Mouse (Mus musculus) limb, embryonic 14.5 days (tissue): ENCODE measurements at regions not wholly inside any gene's neighbourhood (a gene's known extent, or its start where the extent isn't known, plus 50 kb on each side); places are given as distances from the start of the nearest gene placed in this dataset.
"Not testable (repeated sequence)": the region's sequence is repeated elsewhere in the genome, so short reads cannot be mapped to it uniquely, and the experiment has no call there.

ENCODE experiments used
- ATAC-seq: fragments of 200-750 bp; cut with Nextera tagmentation; 2 replicates; pipeline ENCODE4 v1.8.0; 2017; ENCODE audit warnings: low read depth, moderate number of reproducible peaks, moderate TSS enrichment; ENCODE audit not compliant: low FRiP score
- DNase-seq: peaks from one replicate; pipeline ENCODE4 v3.0.0-alpha.2; 2015; ENCODE audit warnings: low spot score
- H3K27ac ChIP-seq: fragments of 300-500 bp; sonication (generic); replicated peaks from 2 replicates; pipeline ENCODE4 v1.5.1; 2014; ENCODE audit warnings: low read depth, mild to moderate bottlenecking, low read length, moderate library complexity, mixed read lengths
- H3K27me3 ChIP-seq: fragments of 300-500 bp; sonication (generic); 2 replicates; pipeline ENCODE4 v1.6.1; 2014; ENCODE audit warnings: low read length, mixed read lengths; ENCODE audit not compliant: control insufficient read depth, insufficient read depth
- H3K36me3 ChIP-seq: fragments of 300-500 bp; sonication (generic); 2 replicates; pipeline ENCODE4 v1.6.1; 2014; ENCODE audit warnings: mild to moderate bottlenecking, low read length, moderate library complexity, mixed read lengths; ENCODE audit not compliant: control insufficient read depth, insufficient read depth
- H3K4me1 ChIP-seq: fragments of 300-500 bp; sonication (generic); 2 replicates; pipeline ENCODE4 v1.6.1; 2014; ENCODE audit warnings: antibody characterized with exemption, low read length, mixed read lengths; ENCODE audit not compliant: control insufficient read depth, insufficient read depth
- H3K4me2 ChIP-seq: fragments of 300-500 bp; sonication (generic); replicated peaks from 2 replicates; pipeline ENCODE4 v1.6.1; 2014; ENCODE audit warnings: low read depth, mild to moderate bottlenecking, low read length, moderate library complexity; ENCODE audit not compliant: severe bottlenecking
- H3K4me3 ChIP-seq: fragments of 300-500 bp; sonication (generic); replicated peaks from 2 replicates; pipeline ENCODE4 v1.5.1; 2014; ENCODE audit warnings: low read length
- H3K9ac ChIP-seq: fragments of 300-500 bp; sonication (generic); 2 replicates; pipeline ENCODE4 v1.6.1; 2014; ENCODE audit warnings: mild to moderate bottlenecking, low read depth, low read length, moderate library complexity; ENCODE audit not compliant: severe bottlenecking
- H3K9me3 ChIP-seq: fragments of 300-500 bp; sonication (generic); 2 replicates; pipeline ENCODE4 v1.6.1; 2016; ENCODE audit warnings: low read length; ENCODE audit not compliant: control insufficient read depth
- POLR2A ChIP-seq: fragments of 200-500 bp; IDR thresholded peaks from 2 replicates; pipeline ENCODE4 v1.8.0; 2012; ENCODE audit warnings: inconsistent platforms, mild to moderate bottlenecking, moderate library complexity, borderline replicate concordance; ENCODE audit not compliant: insufficient read depth, insufficient read length; ENCODE audit errors: extremely low read depth
- WGBS: fragments of 180-500 bp; shearing (Covaris S2); extraction: QIAGEN DNeasy Blood & Tissue Kit; methylation state at CpG from one replicate; pipeline ENCODE4 v1.1.7; 2014; 5-methylcytosine and 5-hydroxymethylcytosine counted together

DNA sequence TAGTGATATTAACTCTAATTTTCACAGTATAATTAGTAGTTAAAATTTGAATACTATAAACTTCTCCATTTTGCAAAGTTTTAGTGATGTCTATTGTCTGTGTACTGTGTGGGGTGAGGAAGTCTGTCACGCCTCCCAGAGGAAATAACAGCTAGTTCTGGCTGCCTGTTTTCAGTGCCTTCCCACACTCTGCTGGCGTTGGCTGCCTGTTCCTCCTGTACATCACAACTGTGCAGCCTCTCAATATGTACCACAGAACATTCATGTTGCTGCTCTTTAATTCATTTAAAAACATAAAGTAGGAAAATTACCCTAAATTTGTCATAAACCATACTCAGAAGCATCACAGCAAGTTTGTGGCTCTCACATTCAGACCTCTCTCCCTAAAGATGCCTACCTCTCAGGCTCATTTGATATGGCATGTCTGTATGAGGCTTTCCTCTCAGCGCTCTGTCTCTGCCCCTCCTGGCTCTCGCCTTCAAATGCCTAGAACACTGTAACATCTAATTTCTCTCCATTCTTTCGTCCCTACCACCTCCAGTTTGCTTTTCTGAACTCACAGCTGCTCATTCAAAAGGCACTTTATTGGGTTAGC is 239.7 kb upstream of the Zic4 start:
- no peak overlapping the region for H3K4me3 ChIP-seq
- H3K4me2 ChIP-seq: no peak overlapping the region
- no peak overlapping the region for H3K9ac ChIP-seq
- H3K4me1 ChIP-seq: no peaks in the 10 kb centered on the region
- no peaks in the 10 kb centered on the region for H3K36me3 ChIP-seq
- no peaks in the 10 kb centered on the region for H3K27me3 ChIP-seq
- no peak for TF ChIP-seq POLR2A
- DNase-seq (no peak), ATAC-seq (no peak)
- no peak overlapping the region for H3K27ac ChIP-seq
- no peaks in the 10 kb centered on the region for H3K9me3 ChIP-seq
- 78% methylated on average over 5 of the region's 5 CpGs for WGBS

GRCm38 (mm10) chr9:91123208-91123607 is 239.0 kb upstream of the Zic4 start:
- Histone ChIP-seq H3K4me1 (no peaks in the 10 kb centered on the region), H3K4me2 (no peak overlapping the region), H3K9ac (no peak overlapping the region), H3K27ac (no peak overlapping the region), H3K9me3 (no peaks in the 10 kb centered on the region), H3K36me3 (no peaks in the 10 kb centered on the region), H3K27me3 (no peaks in the 10 kb centered on the region), H3K4me3 (no peak overlapping the region)
- TF ChIP-seq POLR2A: no peak
- ATAC-seq (no peak), DNase-seq (no peak)
- 83% methylated on average over 7 of the region's 7 CpGs for WGBS

- H3K4me2 ChIP-seq: no peak overlapping the region
- ATAC-seq: no peak
- H3K27me3 ChIP-seq: no peaks in the 10 kb centered on the region
- whole genome bisulfite sequencing: 49% methylated on average over 8 of the region's 8 CpGs
- no peak for TF ChIP-seq POLR2A
- H3K36me3 ChIP-seq: no peaks in the 10 kb centered on the region
- no peaks in the 10 kb centered on the region for H3K9me3 ChIP-seq
- no peak overlapping the region for H3K27ac ChIP-seq
- H3K9ac ChIP-seq: no peak overlapping the region
- no peak for DNase-seq
- H3K4me3 ChIP-seq: no peak overlapping the region
- no peaks in the 10 kb centered on the region for H3K4me1 ChIP-seq
Observed at GRCm38 (mm10) chr9:91126630-91127245, 235.5 kb upstream of the Zic4 start.

DNA sequence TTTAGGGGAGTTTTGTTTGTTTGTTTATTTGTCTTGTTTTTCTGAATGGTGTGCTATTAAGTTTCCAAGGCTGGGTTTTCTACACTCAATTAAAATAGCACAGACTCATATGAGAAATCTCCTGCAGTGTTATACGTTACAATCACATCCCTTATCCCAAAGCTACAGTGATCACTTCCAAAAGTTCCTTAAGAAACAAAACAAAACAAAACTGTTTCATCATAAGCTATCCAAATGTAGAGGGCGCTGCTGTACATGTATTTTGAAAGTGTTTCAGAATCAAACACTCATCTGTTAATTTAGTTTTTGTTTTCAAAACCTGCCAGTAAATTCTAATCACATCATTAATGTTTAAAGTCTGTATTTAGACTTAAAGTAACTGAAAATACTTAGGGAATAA is 233.7 kb upstream of the Zic4 start:
- H3K4me3 ChIP-seq, H3K4me2 ChIP-seq, H3K36me3 ChIP-seq, H3K4me1 ChIP-seq, H3K9me3 ChIP-seq, H3K27ac ChIP-seq, DNase-seq, H3K9ac ChIP-seq, H3K27me3 ChIP-seq, ATAC-seq: not testable (repeated sequence)
- 38% methylated on average over 2 of the region's 2 CpGs for WGBS

DNA sequence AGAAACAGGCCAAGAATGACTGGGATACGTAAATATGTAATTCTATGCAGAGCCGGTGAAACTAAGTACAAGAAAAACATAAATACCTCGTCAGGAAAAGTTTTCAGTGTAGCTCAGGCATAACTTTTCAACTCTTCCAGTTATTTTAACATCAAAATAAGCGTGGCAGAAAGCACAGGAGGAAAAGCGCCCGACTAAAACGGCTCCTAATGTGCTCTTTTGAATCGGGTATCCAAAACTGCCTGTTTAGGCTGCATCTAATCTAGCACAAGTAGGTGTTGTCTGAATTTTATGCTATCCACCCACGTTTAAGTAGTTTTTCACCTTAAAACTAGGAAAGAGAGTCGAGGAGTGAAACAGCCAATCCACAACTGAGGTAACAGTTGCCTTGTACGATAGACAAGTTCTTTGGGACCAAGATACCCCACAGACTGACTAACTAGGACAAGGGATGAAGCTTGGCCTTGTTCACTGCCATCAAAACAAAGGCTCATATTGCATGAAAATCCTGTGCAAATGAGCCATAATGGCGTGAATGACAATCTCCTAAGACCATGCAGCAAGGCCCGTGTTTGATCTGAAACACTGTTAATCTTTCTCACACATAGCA is 232.0 kb upstream of the Zic4 start:
- TF ChIP-seq POLR2A: no peak
- Histone ChIP-seq H3K27me3 (no peaks in the 10 kb centered on the region), H3K4me3 (no peak overlapping the region), H3K4me1 (no peaks in the 10 kb centered on the region), H3K27ac (no peak overlapping the region), H3K36me3 (no peaks in the 10 kb centered on the region), H3K4me2 (no peak overlapping the region), H3K9me3 (no peaks in the 10 kb centered on the region), H3K9ac (no peak overlapping the region)
- no peak for DNase-seq
- ATAC-seq: no peak
- WGBS: 75% methylated on average over 13 of the region's 13 CpGs
